Mouse (Mus musculus) retina, postnatal 7 days (tissue): Measurements from ENCODE around the gene Acvr2a.
"Not testable (repeated sequence)": the region's sequence is repeated elsewhere in the genome, so short reads cannot be mapped to it uniquely, and the experiment has no call there.

Source experiments
- DNase-seq: peaks from one replicate; pipeline ENCODE4 v3.0.0-alpha.2; 2012; ENCODE audit warnings: low read depth, low spot score

Acvr2a gene

GRCm38 (mm10) chr2:48813371-48814222 is at the start of gene Acvr2a:
Gene Acvr2a (plus strand): TSS chr2:48814109.
- DNase-seq = peak; percentile 88

- DNase-seq = no peak
Measured at GRCm38 (mm10) chr2:48766513-48766912, 47.4 kb upstream of the Acvr2a start.

GRCm38 (mm10) chr2:48767778-48768177 is 46.1 kb upstream of the Acvr2a start:
- no peak for DNase-seq

- no peak for DNase-seq
Measured at GRCm38 (mm10) chr2:48768219-48768618, 45.7 kb upstream of the Acvr2a start.

GRCm38 (mm10) chr2:48770100-48770499 is 43.8 kb upstream of the Acvr2a start:
- no peak for DNase-seq

GRCm38 (mm10) chr2:48770634-48771033 is 43.3 kb upstream of the Acvr2a start:
- no peak for DNase-seq

GRCm38 (mm10) chr2:48775281-48775680 is 38.6 kb upstream of the Acvr2a start:
- DNase-seq = no peak

- no peak for DNase-seq
Measured at GRCm38 (mm10) chr2:48788901-48789300, 25.0 kb upstream of the Acvr2a start.

- DNase-seq = peak; percentile 9
Measured at GRCm38 (mm10) chr2:48814223-48815038, 522 bp downstream of the Acvr2a start.

GRCm38 (mm10) chr2:48815039-48815590 is 1.2 kb downstream of the Acvr2a start:
- no peak for DNase-seq

- no peak for DNase-seq
Measured at GRCm38 (mm10) chr2:48816141-48817028, 2.5 kb downstream of the Acvr2a start.

GRCm38 (mm10) chr2:48825878-48826277 is 12.0 kb downstream of the Acvr2a start:
- no peak for DNase-seq

GRCm38 (mm10) chr2:48826380-48826779 is 12.5 kb downstream of the Acvr2a start:
- no peak for DNase-seq

- DNase-seq = no peak
Measured at GRCm38 (mm10) chr2:48830492-48830891, 16.6 kb downstream of the Acvr2a start.

- DNase-seq = no peak
Measured at GRCm38 (mm10) chr2:48832305-48832704, 18.4 kb downstream of the Acvr2a start.

GRCm38 (mm10) chr2:48833884-48834450 is 20.1 kb downstream of the Acvr2a start:
- no peak for DNase-seq

GRCm38 (mm10) chr2:48841611-48842470 is 27.9 kb downstream of the Acvr2a start:
- DNase-seq = no peak

- no peak for DNase-seq
Measured at GRCm38 (mm10) chr2:48846689-48847398, 32.9 kb downstream of the Acvr2a start.

GRCm38 (mm10) chr2:48865596-48865995 is 51.7 kb downstream of the Acvr2a start:
- DNase-seq = not testable (repeated sequence)
